Mouse (Mus musculus): ENCODE results near the gene Cd244a.

Gene Cd244a

GRCm38 (mm10) chr1:171647716-171648115, 88.7 kb downstream of the Cd244a start:
- in situ Hi-C loops (cut with MboI, MseI) = no loop called here

GRCm38 (mm10) chr1:171648840-171649239, 89.8 kb downstream of the Cd244a start:
- in situ Hi-C loops (cut with MboI, MseI) = no loop called here

GRCm38 (mm10) chr1:171652734-171653133, 93.7 kb downstream of the Cd244a start, which contains the start of gene Slamf7:
Gene Slamf7, minus strand, starts transcription at chr1:171653035.
- in situ Hi-C loops (cut with MboI, MseI) = no loop called here

GRCm38 (mm10) chr1:171658561-171658991, 99.6 kb downstream of the Cd244a start:
- in situ Hi-C loops (cut with MboI, MseI) = no loop called here

Measured in T-helper 2 cell (primary cell).